Mouse (Mus musculus) ES-E14 (cell line): ENCODE results near the gene Irf2bp2.

Experiments used
- CHD2 ChIP-seq: IDR thresholded peaks from 2 replicates; pipeline ENCODE4 v1.6.1; 2014; ENCODE audit warnings: mild to moderate bottlenecking, low read depth, low read length, inconsistent platforms
- MAFK ChIP-seq: IDR thresholded peaks from 2 replicates; pipeline ENCODE4 v1.6.1; 2014; ENCODE audit warnings: mild to moderate bottlenecking, low read depth, low read length, inconsistent platforms; ENCODE audit not compliant: insufficient read depth
- ZC3H11A ChIP-seq: IDR thresholded peaks from 2 replicates; pipeline ENCODE4 v1.6.1; 2012; ENCODE audit warnings: low read depth, mild to moderate bottlenecking, inconsistent platforms, low read length, borderline replicate concordance
- ZNF384 ChIP-seq: IDR thresholded peaks from 2 replicates; pipeline ENCODE4 v1.6.1; 2012; ENCODE audit warnings: low read depth, low read length, inconsistent platforms

GRCm38 (mm10) chr8:126542757-126543156, 51.0 kb downstream of the Irf2bp2 start:
- TF ChIP-seq ZC3H11A (no peak), MAFK (no peak), ZNF384 (no peak), CHD2 (no peak)
